Mouse (Mus musculus) embryo, embryonic 10 days (tissue): Measurements from ENCODE around the gene Cnnm4.
A peak's percentile ranks its signal among the peaks of the same experiment; 100 is the strongest.

ENCODE experiments used
- DNase-seq: peaks from one replicate; pipeline ENCODE4 v3.0.0-alpha.2; 2015; ENCODE audit warnings: low spot score

Cnnm4 gene

DNA sequence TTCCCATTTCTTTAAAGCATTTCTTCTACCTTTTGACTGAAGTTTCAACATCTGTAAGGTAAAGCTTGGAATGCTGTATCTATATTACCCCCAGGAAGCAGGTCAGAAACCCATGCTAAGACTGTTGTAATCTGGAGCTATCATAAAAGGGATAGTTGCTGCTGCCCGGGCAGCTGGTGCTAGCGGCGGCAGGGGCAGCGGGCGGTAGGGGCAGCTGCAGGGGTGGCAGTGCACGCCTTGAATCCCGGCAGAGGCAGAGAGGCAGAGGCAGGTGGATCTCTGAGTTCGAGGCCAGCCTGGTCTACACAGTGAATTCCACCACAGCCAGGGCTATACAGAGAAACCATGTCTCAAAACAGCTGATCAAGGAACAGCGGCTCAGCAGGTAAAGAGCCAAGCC is 71.5 kb downstream of the Cnnm4 start:
- DNase-seq, result no peak

DNA sequence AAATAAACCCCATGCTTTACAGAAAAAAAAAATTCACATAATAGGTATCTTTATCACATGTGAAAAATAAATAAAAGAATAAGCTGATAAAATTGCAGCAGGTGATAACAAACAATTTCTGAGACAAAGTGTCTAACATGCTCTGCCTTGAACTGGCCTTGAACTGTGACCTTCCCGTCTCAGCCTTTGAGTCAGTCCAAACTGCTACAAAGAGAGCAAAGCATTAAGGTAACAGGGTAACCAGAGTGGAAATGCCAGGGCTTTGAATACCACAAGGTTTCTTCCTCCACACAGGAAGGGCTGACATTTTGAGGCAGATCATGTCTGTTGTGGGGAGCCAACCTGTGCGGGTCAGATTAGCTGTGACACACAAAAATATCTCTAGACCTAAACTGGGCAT is 74.0 kb downstream of the Cnnm4 start:
- no peak for DNase-seq

DNA sequence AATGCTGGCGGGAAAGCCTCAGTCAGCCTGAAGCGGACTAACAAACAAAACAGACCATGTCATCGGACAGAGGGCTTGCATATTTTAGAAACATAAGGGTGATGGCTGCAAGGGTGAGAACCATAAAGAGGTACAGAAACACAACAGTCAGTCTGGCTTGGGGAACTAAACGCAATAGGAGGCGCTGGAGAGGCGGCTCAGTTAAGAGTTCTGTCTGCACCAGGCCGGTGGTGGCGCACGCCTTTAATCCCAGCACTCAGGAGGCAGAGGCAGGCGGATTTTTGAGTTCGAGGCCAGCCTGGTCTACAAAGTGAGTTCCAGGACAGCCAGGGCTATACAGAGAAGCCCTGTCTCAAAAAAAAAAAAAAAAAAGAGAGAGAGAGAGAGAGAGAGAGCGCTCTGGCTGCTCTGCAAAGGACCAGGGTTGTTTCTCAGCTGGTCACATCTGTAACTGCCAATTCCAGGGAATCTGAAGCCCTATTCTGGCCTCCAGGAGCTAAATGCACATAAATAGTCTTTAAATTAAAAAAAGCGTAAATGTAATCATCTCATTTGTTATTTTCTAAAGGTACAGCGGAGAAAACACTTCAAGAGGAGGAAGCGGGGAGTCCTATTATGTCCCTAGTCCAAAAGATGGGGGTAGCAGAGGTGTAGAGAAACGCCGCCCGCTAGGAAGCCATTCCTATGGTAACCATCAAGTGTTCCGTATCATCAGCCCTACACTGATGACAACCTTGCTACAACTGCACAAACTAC is 74.6 kb downstream of the Cnnm4 start:
- DNase-seq, result peak; percentile 36

DNA sequence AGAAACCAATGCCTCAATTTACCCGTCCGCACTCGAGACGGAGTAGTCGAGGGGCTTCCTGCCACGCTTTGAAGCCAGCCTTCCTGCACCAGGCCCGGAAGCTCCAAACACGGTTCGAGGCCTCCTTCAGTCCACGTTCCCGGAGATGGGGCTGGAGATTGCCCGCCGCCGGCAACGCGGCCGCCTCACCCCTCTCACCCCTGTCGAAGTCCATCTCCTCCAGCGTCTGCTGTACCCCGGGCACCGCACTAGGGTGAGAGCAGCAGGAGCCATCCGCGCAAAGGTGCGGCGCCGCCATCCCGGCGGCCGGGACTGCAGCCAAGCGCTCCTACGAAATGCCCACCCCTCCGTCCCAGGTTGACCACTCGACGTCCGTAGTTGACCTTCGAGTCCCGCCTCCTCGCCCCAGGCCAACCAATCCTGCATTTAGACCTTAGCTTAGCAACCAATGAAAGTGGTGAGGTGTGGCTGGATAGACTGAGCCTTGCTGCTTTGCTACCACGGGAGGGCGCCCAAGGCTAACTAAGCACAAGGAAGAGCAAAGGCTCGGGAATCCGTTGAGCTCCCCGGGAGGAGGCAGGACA is 75.6 kb downstream of the Cnnm4 start, which contains the start of gene Ankrd39:
TSS of gene Ankrd39 (minus strand) at position 558 of the 584 bp plus-strand sequence.
- peak; percentile 99 for DNase-seq

- DNase-seq, result no peak
These were observed 76.7 kb downstream of the Cnnm4 start for GRCm38 (mm10) chr1:36547981-36548598.

DNA sequence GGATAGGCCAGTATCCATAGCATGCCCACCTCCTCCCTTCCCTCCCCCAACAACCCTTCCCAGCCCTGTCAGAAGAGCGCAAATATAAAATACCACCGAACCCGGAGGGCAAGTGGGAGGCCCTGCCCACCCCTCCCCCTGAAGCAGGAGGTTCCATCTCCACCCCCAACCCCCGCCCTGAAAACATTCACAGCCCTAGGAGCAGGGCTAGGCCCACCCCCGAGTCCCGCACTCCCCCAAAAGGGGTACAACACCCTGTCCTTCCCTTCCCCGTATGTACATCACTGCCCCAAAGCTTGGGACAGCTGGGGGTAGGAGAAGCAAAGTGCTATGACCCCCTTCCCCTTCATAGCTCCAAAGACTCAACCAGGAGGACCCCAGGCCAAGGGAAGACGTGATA is 77.4 kb downstream of the Cnnm4 start:
- no peak for DNase-seq

DNA sequence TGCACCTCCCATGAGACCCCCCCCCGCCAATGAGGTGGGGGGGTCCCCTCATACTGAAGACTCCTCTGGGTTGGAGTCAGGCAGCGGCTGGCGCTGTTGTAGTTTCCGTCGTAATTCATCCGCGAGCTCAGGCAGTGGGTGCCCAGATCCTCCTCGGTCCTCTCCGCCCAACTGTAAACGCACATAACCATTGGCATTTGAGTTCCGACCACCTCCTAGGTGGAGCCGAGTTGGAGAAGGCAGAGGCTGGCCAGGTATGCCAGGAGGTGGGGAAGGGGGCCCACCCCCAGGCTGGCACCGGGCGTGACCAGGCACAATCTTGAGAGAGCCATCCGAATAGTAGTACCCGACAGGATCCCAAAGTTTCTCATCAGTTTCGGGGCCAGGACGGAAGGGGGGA is 78.1 kb downstream of the Cnnm4 start:
- DNase-seq, result no peak

GRCm38 (mm10) chr1:36550075-36550863 is 78.8 kb downstream of the Cnnm4 start:
- no peak for DNase-seq

DNA sequence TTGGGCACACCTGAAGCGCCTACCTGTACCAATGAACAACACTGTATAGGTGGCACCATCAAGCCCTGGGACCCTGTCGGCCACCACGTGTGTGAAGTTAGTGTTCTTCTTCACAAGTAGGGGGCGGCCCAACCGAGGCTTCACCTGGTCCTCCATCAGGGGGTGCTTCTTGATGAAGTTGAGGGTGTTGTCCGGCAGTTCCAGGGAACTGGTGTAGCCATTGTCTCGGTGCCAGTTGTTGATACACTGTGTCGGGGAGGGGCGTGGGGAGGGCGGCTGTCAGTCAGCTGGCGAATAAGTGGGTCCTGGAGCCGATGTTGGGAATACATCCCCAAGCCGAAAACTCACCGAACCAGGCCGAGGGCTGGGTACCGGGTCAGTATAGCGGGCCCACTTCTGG is 80.5 kb downstream of the Cnnm4 start:
- DNase-seq, result no peak

DNA sequence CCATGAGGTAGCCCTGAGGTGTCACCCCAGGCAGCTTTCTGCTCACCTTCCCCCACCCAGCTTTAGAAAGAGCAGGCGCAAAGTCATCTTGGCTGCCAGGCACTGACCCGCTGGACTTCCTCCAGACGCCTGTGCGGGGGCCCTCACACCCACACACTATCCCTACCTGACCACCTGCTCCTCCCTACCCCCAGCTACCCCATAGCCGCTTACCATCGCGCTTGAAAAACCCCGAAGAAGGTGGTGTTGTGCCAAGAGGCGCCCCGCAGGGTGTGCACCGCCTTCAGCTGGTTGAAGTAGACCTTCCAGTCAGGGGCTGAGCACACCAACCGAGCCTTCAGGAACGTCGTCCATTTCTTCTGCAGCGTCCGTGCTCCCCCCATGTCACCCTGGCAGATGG is 81.1 kb downstream of the Cnnm4 start:
- DNase-seq, result no peak

- DNase-seq, result no peak
These were observed 83.4 kb downstream of the Cnnm4 start for GRCm38 (mm10) chr1:36554633-36555399.

GRCm38 (mm10) chr1:36555798-36556395 is 84.5 kb downstream of the Cnnm4 start:
- peak; percentile 39 for DNase-seq

GRCm38 (mm10) chr1:36556553-36557456 is 85.4 kb downstream of the Cnnm4 start:
- peak; percentile 93 for DNase-seq

DNA sequence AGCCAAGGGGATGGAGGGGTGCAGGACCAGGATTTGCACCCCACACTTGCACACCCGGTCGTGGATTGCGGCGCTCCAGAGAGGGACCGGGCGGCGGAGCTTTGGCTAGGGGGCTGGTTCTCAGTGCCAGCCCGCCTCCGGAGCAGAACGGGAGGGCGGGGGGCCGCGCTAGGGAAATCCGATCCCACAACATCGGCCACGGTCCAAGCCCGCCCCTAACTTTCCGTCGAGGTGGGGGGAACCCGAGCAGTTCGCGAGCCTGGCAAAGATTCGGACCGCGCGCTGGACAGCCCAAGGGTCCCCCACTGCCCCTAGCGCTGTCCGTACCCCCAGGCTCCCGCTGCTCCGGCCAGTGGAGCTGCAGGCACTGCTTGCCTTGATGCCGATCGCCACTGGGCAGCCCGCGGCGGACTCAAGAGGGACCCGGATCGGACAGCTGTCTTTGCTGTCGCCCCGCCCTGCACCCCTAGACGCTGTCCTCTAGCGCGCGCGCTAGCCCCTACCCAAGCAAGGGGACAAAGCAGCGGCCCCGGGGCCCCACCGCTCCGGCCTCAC is 86.1 kb downstream of the Cnnm4 start:
- DNase-seq, result peak; percentile 87
